Mouse (Mus musculus) embryonic facial prominence, embryonic 15.5 days (tissue): ENCODE data around the gene Sult5a1. TPM values are rescaled to one million over a fixed set of nuclear protein-coding genes. Genes with fewer than 3 reads are reported as not detected.

ENCODE experiments used
- ATAC-seq: fragments of 200-750 bp; cut with Nextera tagmentation; 2 replicates; pipeline ENCODE4 v1.8.0; 2017; ENCODE audit warnings: low read depth, moderate TSS enrichment; ENCODE audit not compliant: insufficient number of reproducible peaks, low FRiP score, low TSS enrichment
- H3K27ac ChIP-seq: fragments of 300-500 bp; sonication (generic); replicated peaks from 2 replicates; pipeline ENCODE4 v1.5.1; 2015; ENCODE audit warnings: mild to moderate bottlenecking, inconsistent platforms
- H3K27me3 ChIP-seq: fragments of 300-500 bp; sonication (generic); 2 replicates; pipeline ENCODE4 v1.6.1; 2015; ENCODE audit warnings: inconsistent platforms
- H3K36me3 ChIP-seq: fragments of 300-500 bp; sonication (generic); 2 replicates; pipeline ENCODE4 v1.6.1; 2015; ENCODE audit warnings: mild to moderate bottlenecking, inconsistent platforms
- H3K4me1 ChIP-seq: fragments of 300-500 bp; sonication (generic); 2 replicates; pipeline ENCODE4 v1.6.1; 2015; ENCODE audit warnings: inconsistent platforms
- H3K4me2 ChIP-seq: fragments of 300-500 bp; sonication (generic); replicated peaks from 2 replicates; pipeline ENCODE4 v1.6.1; 2015; ENCODE audit warnings: mild to moderate bottlenecking, inconsistent platforms
- H3K4me3 ChIP-seq: fragments of 300-500 bp; sonication (generic); replicated peaks from 2 replicates; pipeline ENCODE4 v1.5.1; 2015; ENCODE audit warnings: mild to moderate bottlenecking, inconsistent platforms
- H3K9ac ChIP-seq: fragments of 300-500 bp; sonication (generic); 2 replicates; pipeline ENCODE4 v1.6.1; 2015; ENCODE audit warnings: inconsistent platforms
- H3K9me3 ChIP-seq: fragments of 300-500 bp; sonication (generic); replicated peaks from 2 replicates; pipeline ENCODE4 v1.6.1; 2016; ENCODE audit warnings: inconsistent platforms
- WGBS: fragments of 180-500 bp; shearing (Covaris S2); methylation state at CpG from one replicate; pipeline ENCODE4 v1.1.7; 2015; 5-methylcytosine and 5-hydroxymethylcytosine counted together
- microRNA-seq: library from miRNA; unstranded; fragments of <30 nt; microRNA quantifications from one replicate; pipeline ENCODE4, GENCODE M21; 2016; ENCODE audit warnings: borderline number of aligned reads
- polyA plus RNA-seq: library from polyadenylated mRNA; unstranded; fragments of >200 nt; fragmentation: Nextera tagmentation; extraction: Ambion mirVana; gene quantifications from 2 replicates; pipeline ENCODE4 v1.2.1, GENCODE M21; 2015

The Sult5a1 gene
- polyA plus RNA-seq, 1 experiment from 2014 or later, result 47.8 TPM

GRCm38 (mm10) chr8:123101244-123101643 lies 56.9 kb downstream of the Sult5a1 start:
- Histone ChIP-seq H3K27ac (peak overlapping the region; percentile 88; the same call in 1 of the 2 replicates), H3K4me2 (peak overlapping the region; percentile 73; the same call in 1 of the 2 replicates), H3K27me3 (no peaks in the 10 kb centered on the region), H3K36me3 (peaks cover 41% of the 10 kb centered on the region), H3K9me3 (no peaks in the 10 kb centered on the region), H3K9ac (no peak overlapping the region), H3K4me1 (peaks cover 26% of the 10 kb centered on the region), H3K4me3 (no peak overlapping the region)
- ATAC-seq, result no peak
- WGBS, result 83% methylated on average over 4 of the region's 4 CpGs

- no peak overlapping the region for H3K4me3 ChIP-seq
- H3K4me1 ChIP-seq, result peaks cover 26% of the 10 kb centered on the region
- peaks cover 40% of the 10 kb centered on the region for H3K36me3 ChIP-seq
- peak overlapping the region; percentile 17; the same call in 1 of the 2 replicates for H3K4me2 ChIP-seq
- peak overlapping the region; percentile 88 for H3K27ac ChIP-seq
- 17% methylated on average over 8 of the region's 8 CpGs for WGBS
- no peaks in the 10 kb centered on the region for H3K9me3 ChIP-seq
- no peaks in the 10 kb centered on the region for H3K27me3 ChIP-seq
- no peak for ATAC-seq
- H3K9ac ChIP-seq, result no peak overlapping the region
Observed at GRCm38 (mm10) chr8:123100288-123100687, 57.8 kb downstream of the Sult5a1 start.

- Histone ChIP-seq H3K9ac (no peak overlapping the region), H3K4me3 (no peak overlapping the region), H3K9me3 (no peaks in the 10 kb centered on the region), H3K4me2 (no peak overlapping the region), H3K4me1 (peaks cover 12% of the 10 kb centered on the region), H3K27ac (no peak overlapping the region), H3K36me3 (peaks cover 42% of the 10 kb centered on the region), H3K27me3 (no peaks in the 10 kb centered on the region)
- no peak for ATAC-seq
- WGBS, result 78% methylated on average over 12 of the region's 12 CpGs
Observed at GRCm38 (mm10) chr8:123097786-123098584, 60.1 kb downstream of the Sult5a1 start.

GRCm38 (mm10) chr8:123097216-123097615 lies 60.9 kb downstream of the Sult5a1 start:
- Histone ChIP-seq H3K9me3 (no peaks in the 10 kb centered on the region), H3K4me1 (peaks cover 12% of the 10 kb centered on the region), H3K27me3 (no peaks in the 10 kb centered on the region), H3K9ac (no peak overlapping the region), H3K4me3 (no peak overlapping the region), H3K36me3 (peaks cover 43% of the 10 kb centered on the region), H3K4me2 (no peak overlapping the region), H3K27ac (no peak overlapping the region)
- no peak for ATAC-seq
- 88% methylated on average over 11 of the region's 11 CpGs for WGBS

Small RNA genes lying within 50 kb of the gene (microRNA-seq; reads per million reads assigned to microRNA genes)
- gene Mir7079 (not detected), gene Mir7080 (not detected)

Other genes starting within 250 kb of the Sult5a1 start
- gene Ankrd11, start 116.0 kb downstream of the Sult5a1 start, polyA plus RNA-seq, result 56.3 and 69.1 TPM in 2 replicates
- gene Spg7, start 95.4 kb downstream of the Sult5a1 start, polyA plus RNA-seq, result 40.8 and 41.5 TPM in 2 replicates
- gene Rpl13, start 56.0 kb downstream of the Sult5a1 start, polyA plus RNA-seq, result 1,311 and 1,540 TPM in 2 replicates
- 6.5 and 6.9 TPM in 2 replicates for gene Cpne7, start 40.9 kb downstream of the Sult5a1 start, polyA plus RNA-seq
- gene Dpep1, start 27.9 kb upstream of the Sult5a1 start, polyA plus RNA-seq, result 14.3 and 18.6 TPM in 2 replicates
- gene Chmp1a, start 54.4 kb upstream of the Sult5a1 start, polyA plus RNA-seq, result 165 TPM in 2 replicates
- gene Spata33, start 54.5 kb upstream of the Sult5a1 start, polyA plus RNA-seq, result 6.9 and 9.8 TPM in 2 replicates
- gene Cdk10, start 66.5 kb upstream of the Sult5a1 start, polyA plus RNA-seq, result 36.2 and 38.3 TPM in 2 replicates
- 5.7 and 6.8 TPM in 2 replicates for gene Spata2l, start 77.9 kb upstream of the Sult5a1 start, polyA plus RNA-seq
- gene Zfp276, start 95.9 kb upstream of the Sult5a1 start, polyA plus RNA-seq, result 26.3 and 28.7 TPM in 2 replicates
- 28.0 and 31.4 TPM in 2 replicates for gene Vps9d1, start 96.0 kb upstream of the Sult5a1 start, polyA plus RNA-seq
- 21.0 and 25.4 TPM in 2 replicates for gene Fanca, start 160.3 kb upstream of the Sult5a1 start, polyA plus RNA-seq
- 2.5 and 3.4 TPM in 2 replicates for gene Spire2, start 174.4 kb upstream of the Sult5a1 start, polyA plus RNA-seq
- gene Tcf25, start 215.4 kb upstream of the Sult5a1 start, polyA plus RNA-seq, result 174 and 176 TPM in 2 replicates
- gene Mc1r, start 248.8 kb upstream of the Sult5a1 start, polyA plus RNA-seq, result 0.38 and 0.47 TPM in 2 replicates